Mouse (Mus musculus) myocyte (in vitro differentiated cells): ENCODE data around the gene Sowahb. TPM values are rescaled to one million over a fixed set of nuclear protein-coding genes. Genes with fewer than 3 reads are reported as not detected.

ENCODE experiments used
- H3K27me3 ChIP-seq: one replicate; pipeline ENCODE4 v1.6.1; 2011; ENCODE audit not compliant: control insufficient read depth, insufficient read depth, insufficient read length
- H3K36me3 ChIP-seq: one replicate; pipeline ENCODE4 v1.6.1; 2011; ENCODE audit not compliant: control insufficient read depth, insufficient read depth
- H3K4me2 ChIP-seq: one replicate; pipeline ENCODE4 v1.6.1; 2011; ENCODE audit warnings: low read depth, control low read depth
- H3K4me3 ChIP-seq: one replicate; pipeline ENCODE4 v1.5.1; 2011; ENCODE audit warnings: mild to moderate bottlenecking, control low read depth, moderate library complexity
- H3K79me2 ChIP-seq: one replicate; pipeline ENCODE4 v1.6.1; 2011; ENCODE audit not compliant: control insufficient read depth, insufficient read depth
- H3ac ChIP-seq: one replicate; pipeline ENCODE4 v1.6.1; 2011; ENCODE audit not compliant: control insufficient read depth, insufficient read length
- CEBPB ChIP-seq: IDR thresholded peaks from 2 replicates; pipeline ENCODE4 v1.6.1; 2011; ENCODE audit warnings: mild to moderate bottlenecking, moderate library complexity; ENCODE audit not compliant: poor library complexity, insufficient read depth, severe bottlenecking
- E2F4 ChIP-seq: IDR thresholded peaks from one replicate; pipeline ENCODE4 v1.6.1; 2011; ENCODE audit warnings: mild to moderate bottlenecking, control low read depth, moderate library complexity; ENCODE audit not compliant: insufficient read depth
- MAX ChIP-seq: IDR thresholded peaks from one replicate; pipeline ENCODE4 v1.6.1; 2011; ENCODE audit warnings: low read depth, mild to moderate bottlenecking, control low read depth
- MYOD1 ChIP-seq, 3 experiments: IDR thresholded peaks; one replicate each; pipeline ENCODE4 v1.6.1; 2011; ENCODE audit warnings: control low read depth in 2 of 3, low read depth in 2 of 3, mild to moderate bottlenecking in 2 of 3, moderate library complexity in 1 of 3; ENCODE audit not compliant: insufficient read length in 2 of 3, control insufficient read depth in 1 of 3
- MYOG ChIP-seq, 3 experiments: IDR thresholded peaks; one replicate each; pipeline ENCODE4 v1.6.1; 2011; ENCODE audit warnings: control low read depth in 2 of 3, low read depth in 2 of 3, mild to moderate bottlenecking in 2 of 3; ENCODE audit not compliant: insufficient read length in 2 of 3, control insufficient read depth in 1 of 3, insufficient read depth in 1 of 3
- POLR2A ChIP-seq: IDR thresholded peaks from one replicate; pipeline ENCODE4 v1.6.1; 2011; ENCODE audit warnings: low read depth, mild to moderate bottlenecking, control low read depth, moderate library complexity; ENCODE audit not compliant: insufficient read length
- POLR2AphosphoS2 ChIP-seq: IDR thresholded peaks from one replicate; pipeline ENCODE4 v1.6.1; 2011; ENCODE audit warnings: low read depth, control low read depth; ENCODE audit not compliant: insufficient read length
- REST ChIP-seq: IDR thresholded peaks from one replicate; pipeline ENCODE4 v1.6.1; 2011; ENCODE audit warnings: mild to moderate bottlenecking, control low read depth, moderate library complexity; ENCODE audit not compliant: insufficient read depth, insufficient read length
- SRF ChIP-seq: IDR thresholded peaks from one replicate; pipeline ENCODE4 v1.6.1; 2011; ENCODE audit warnings: low read depth; ENCODE audit not compliant: control insufficient read depth, insufficient read length
- TCF12 ChIP-seq: IDR thresholded peaks from one replicate; pipeline ENCODE4 v1.6.1; 2011; ENCODE audit warnings: mild to moderate bottlenecking, control low read depth; ENCODE audit not compliant: poor library complexity, insufficient read depth, severe bottlenecking
- TCF3 ChIP-seq: IDR thresholded peaks from one replicate; pipeline ENCODE4 v1.6.1; 2011; ENCODE audit warnings: low read depth, control low read depth; ENCODE audit not compliant: insufficient read length
- USF1 ChIP-seq: IDR thresholded peaks from one replicate; pipeline ENCODE4 v1.6.1; 2011; ENCODE audit warnings: low read depth, mild to moderate bottlenecking, control low read depth, moderate library complexity
- polyA plus RNA-seq: library from polyadenylated mRNA; unstranded; fragments of >200 nt; fragmentation: generic; extraction: Trizol; gene quantifications from one replicate; pipeline ENCODE4 v1.2.1, GENCODE M21; 2012; ENCODE audit warnings: missing spikeins

Sowahb gene
- polyA plus RNA-seq, 1 experiment: not detected

DNA sequence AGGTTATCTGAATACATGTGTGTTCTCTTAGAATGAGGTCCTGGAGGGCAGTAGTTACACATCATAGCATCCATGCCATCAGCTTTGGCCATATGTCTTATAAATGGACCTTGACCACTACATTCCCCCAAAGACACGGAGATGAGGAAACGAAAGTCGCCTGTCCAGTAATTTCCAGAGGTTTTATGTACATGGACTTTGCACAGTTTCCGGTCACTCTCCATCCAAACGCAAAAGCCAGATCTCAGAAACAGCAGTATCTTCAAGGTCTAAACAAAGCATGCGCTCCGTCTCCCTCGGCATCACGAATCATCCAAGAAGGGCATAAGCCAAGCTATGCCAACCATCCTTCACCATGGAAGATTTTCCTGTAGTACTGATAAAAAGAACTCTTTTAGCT is 36.6 kb downstream of the Sowahb start:
- Histone ChIP-seq H3K79me2 (no peaks in the 10 kb centered on the region), H3K36me3 (no peaks in the 10 kb centered on the region), H3K4me3 (no peak overlapping the region), H3ac (no peak overlapping the region), H3K27me3 (no peaks in the 10 kb centered on the region), H3K4me2 (no peak overlapping the region)
- TF ChIP-seq MAX: no peak
- no peak for TF ChIP-seq SRF
- TF ChIP-seq TCF3: no peak
- TF ChIP-seq REST: no peak
- TF ChIP-seq MYOG (IDR thresholded peaks at IDR 0.05; ENCODE audit: control insufficient read depth in 1 of 3, insufficient read depth in 1 of 3, insufficient read length in 2 of 3, low read depth in 2 of 3): no peak
- no peak for TF ChIP-seq POLR2AphosphoS2
- no peak for TF ChIP-seq MYOD1 (IDR thresholded peaks at IDR 0.05; ENCODE audit: control insufficient read depth in 1 of 3, insufficient read length in 2 of 3, low read depth in 2 of 3)
- no peak for TF ChIP-seq CEBPB
- no peak for TF ChIP-seq POLR2A
- no peak for TF ChIP-seq TCF12
- TF ChIP-seq USF1: no peak
- no peak for TF ChIP-seq E2F4

DNA sequence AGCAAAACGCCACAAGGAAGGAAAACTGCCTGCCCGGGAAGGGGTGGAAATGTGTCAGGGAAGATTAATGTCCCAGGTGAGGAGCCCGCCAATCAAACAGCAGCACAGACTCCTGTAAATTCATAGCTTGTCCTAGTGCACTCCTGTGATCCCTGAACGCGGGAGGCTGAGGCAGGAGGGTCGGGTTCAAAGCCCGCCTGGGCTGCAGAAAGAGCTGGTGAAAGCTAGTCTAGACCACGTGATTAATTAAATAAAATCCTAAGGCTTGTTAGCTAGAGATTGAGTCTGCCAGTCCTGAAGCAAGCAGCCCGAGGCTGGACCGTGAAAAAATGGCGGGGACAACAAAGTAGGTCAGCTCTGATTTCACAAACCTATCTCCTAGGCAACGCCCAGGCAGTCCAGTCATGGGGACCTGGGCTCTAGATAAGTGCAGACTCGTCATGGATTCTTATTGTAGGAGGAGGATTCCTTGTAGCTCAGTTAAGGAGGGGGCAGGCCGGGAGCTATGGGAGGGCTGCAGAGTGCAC is 38.9 kb downstream of the Sowahb start:
- Histone ChIP-seq H3ac (no peak overlapping the region), H3K4me3 (peak overlapping the region; percentile 24), H3K36me3 (no peaks in the 10 kb centered on the region), H3K4me2 (peak overlapping the region; percentile 83), H3K27me3 (no peaks in the 10 kb centered on the region), H3K79me2 (no peaks in the 10 kb centered on the region)
- no peak for TF ChIP-seq MYOG (IDR thresholded peaks at IDR 0.05; ENCODE audit: control insufficient read depth in 1 of 3, insufficient read depth in 1 of 3, insufficient read length in 2 of 3, low read depth in 2 of 3)
- TF ChIP-seq POLR2A: no peak
- no peak for TF ChIP-seq TCF12
- no peak for TF ChIP-seq REST
- no peak for TF ChIP-seq MAX
- no peak for TF ChIP-seq SRF
- no peak for TF ChIP-seq E2F4
- no peak for TF ChIP-seq MYOD1 (IDR thresholded peaks at IDR 0.05; ENCODE audit: control insufficient read depth in 1 of 3, insufficient read length in 2 of 3, low read depth in 2 of 3)
- no peak for TF ChIP-seq POLR2AphosphoS2
- no peak for TF ChIP-seq CEBPB
- no peak for TF ChIP-seq TCF3
- no peak for TF ChIP-seq USF1

DNA sequence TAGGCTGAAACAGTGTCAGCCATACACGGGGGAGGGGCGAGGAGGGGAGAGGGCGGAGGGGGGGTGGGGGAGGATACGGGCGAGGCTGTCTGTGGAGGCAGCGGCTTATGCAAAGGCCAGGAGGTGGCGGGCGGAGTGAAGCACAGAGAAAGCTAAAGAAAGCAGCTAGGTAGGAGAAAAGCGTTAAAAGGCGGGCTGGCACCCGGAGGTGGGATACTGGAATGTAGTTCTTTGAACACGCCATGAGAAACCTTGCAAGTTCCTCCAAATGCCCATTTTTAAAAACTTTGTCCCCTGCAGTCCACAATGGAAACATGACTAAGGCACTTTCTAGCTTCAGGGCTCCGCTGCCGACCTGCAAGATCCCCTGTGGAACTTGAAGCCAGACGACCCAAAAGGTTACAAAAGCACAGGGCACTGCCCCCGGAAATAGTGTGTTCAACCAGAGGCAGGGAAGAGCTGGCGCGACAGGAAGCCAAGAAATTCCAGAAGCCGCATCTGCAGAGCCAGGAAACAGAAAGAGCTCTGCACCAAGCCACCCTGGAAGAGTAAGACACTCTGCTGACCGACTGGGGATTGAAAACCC is 39.5 kb downstream of the Sowahb start:
- H3K79me2 ChIP-seq: no peaks in the 10 kb centered on the region
- H3K4me3 ChIP-seq: peak overlapping the region; percentile 24
- TF ChIP-seq MYOG (IDR thresholded peaks at IDR 0.05; ENCODE audit: control insufficient read depth in 1 of 3, insufficient read depth in 1 of 3, insufficient read length in 2 of 3, low read depth in 2 of 3) (no peak), MYOD1 (IDR thresholded peaks at IDR 0.05; ENCODE audit: control insufficient read depth in 1 of 3, insufficient read length in 2 of 3, low read depth in 2 of 3) (no peak), E2F4 (no peak), TCF3 (no peak), CEBPB (no peak), POLR2A (no peak), USF1 (no peak), POLR2AphosphoS2 (no peak), MAX (no peak), REST (no peak), SRF (no peak), TCF12 (no peak)
- no peaks in the 10 kb centered on the region for H3K27me3 ChIP-seq
- peak overlapping the region; percentile 83 for H3K4me2 ChIP-seq
- no peak overlapping the region for H3ac ChIP-seq
- no peaks in the 10 kb centered on the region for H3K36me3 ChIP-seq

DNA sequence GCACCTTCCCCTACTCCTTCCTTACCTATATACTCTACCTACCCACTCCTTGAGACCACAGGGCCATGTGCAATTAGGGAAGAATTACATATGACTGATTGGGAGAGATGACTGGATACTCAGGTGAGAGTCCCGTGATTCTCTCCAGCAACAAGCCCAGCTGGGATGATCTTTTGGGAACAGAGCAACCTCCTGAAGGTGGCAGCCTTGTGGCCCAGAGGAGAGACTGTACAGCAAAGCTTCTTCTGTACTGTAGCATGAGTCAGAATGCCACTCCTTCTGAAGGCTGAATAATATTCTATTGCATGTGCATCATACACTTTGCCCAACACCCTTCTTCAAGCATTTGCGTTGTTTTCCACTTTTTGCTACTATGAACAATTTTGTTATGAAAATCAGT is 42.2 kb downstream of the Sowahb start:
- Histone ChIP-seq H3K36me3 (no peaks in the 10 kb centered on the region), H3K4me2 (no peak overlapping the region), H3K27me3 (no peaks in the 10 kb centered on the region), H3K79me2 (no peaks in the 10 kb centered on the region), H3ac (no peak overlapping the region), H3K4me3 (no peak overlapping the region)
- no peak for TF ChIP-seq CEBPB
- no peak for TF ChIP-seq TCF3
- no peak for TF ChIP-seq POLR2A
- TF ChIP-seq REST: no peak
- no peak for TF ChIP-seq MAX
- TF ChIP-seq TCF12: no peak
- TF ChIP-seq USF1: no peak
- TF ChIP-seq MYOD1 (IDR thresholded peaks at IDR 0.05; ENCODE audit: control insufficient read depth in 1 of 3, insufficient read length in 2 of 3, low read depth in 2 of 3): no peak
- TF ChIP-seq E2F4: no peak
- TF ChIP-seq MYOG (IDR thresholded peaks at IDR 0.05; ENCODE audit: control insufficient read depth in 1 of 3, insufficient read depth in 1 of 3, insufficient read length in 2 of 3, low read depth in 2 of 3): no peak
- no peak for TF ChIP-seq SRF
